Mouse (Mus musculus) ES-Bruce4 (cell line): Measurements from ENCODE around the gene Trcg1.

ENCODE experiments used
- CTCF ChIP-seq: IDR thresholded peaks from one replicate; pipeline ENCODE4 v1.8.1; 2011; ENCODE audit warnings: low read depth, low read length
- EP300 ChIP-seq: IDR thresholded peaks from 2 replicates; pipeline ENCODE4 v1.6.1; 2011; ENCODE audit warnings: low read depth, low read length; ENCODE audit not compliant: insufficient read depth
- POLR2A ChIP-seq: IDR thresholded peaks from one replicate; pipeline ENCODE4 v1.8.1; 2011; ENCODE audit warnings: low read length; ENCODE audit not compliant: insufficient read depth

- TF ChIP-seq CTCF (no peak), POLR2A (no peak), EP300 (no peak)
Observed at GRCm38 (mm10) chr9:57223341-57223740, 13.0 kb upstream of the Trcg1 start.
